Mouse (Mus musculus): ENCODE measurements around the gene Osbpl5. TPM values are rescaled to one million over a fixed set of nuclear protein-coding genes. Genes with fewer than 3 reads are reported as not detected.
"Not testable (repeated sequence)": the region's sequence is repeated elsewhere in the genome, so short reads cannot be mapped to it uniquely, and the experiment has no call there.

Osbpl5 gene
- polyA plus RNA-seq, 1 experiment from 2014 or later = 26.6 TPM

DNA sequence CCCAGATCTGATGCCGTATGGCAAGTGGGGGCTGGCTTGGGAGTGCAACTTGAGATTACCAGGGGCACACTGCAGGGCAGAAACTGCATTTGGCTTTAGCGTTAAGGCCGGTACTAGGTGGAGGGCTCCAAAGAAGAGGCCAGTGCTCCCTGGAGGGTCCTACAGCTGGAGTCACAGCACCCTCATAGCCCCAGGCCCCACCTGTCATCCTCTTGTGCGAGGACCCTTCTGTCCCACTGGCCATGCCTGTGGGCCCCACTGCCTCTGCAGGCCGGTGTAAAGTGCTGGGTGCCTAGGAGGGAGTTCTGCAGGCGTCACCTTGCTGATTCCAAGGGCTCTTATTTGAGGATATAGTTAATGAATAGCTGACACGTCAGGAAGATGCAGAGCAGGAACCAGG lies 67.3 kb downstream of the Osbpl5 start:
- Histone ChIP-seq H3K9ac (ENCODE audit: low read depth, low read length) (no peak overlapping the region), H3K4me3 (ENCODE audit: low read depth, low read length) (no peak overlapping the region), H3K27me3 (ENCODE audit: control insufficient read depth, insufficient read depth, low read length) (no peaks in the 10 kb centered on the region), H3K4me2 (no peak overlapping the region), H3K36me3 (ENCODE audit: control insufficient read depth, insufficient read depth, low read length) (peaks cover 19% of the 10 kb centered on the region; the same call in 1 of the 2 replicates), H3K9me3 (replicated peaks; ENCODE audit: control insufficient read depth, low read length) (no peaks in the 10 kb centered on the region), H3K4me1 (ENCODE audit: control insufficient read depth, insufficient read depth, low read length) (peaks cover 7% of the 10 kb centered on the region; the same call in 1 of the 2 replicates), H3K27ac (ENCODE audit: low read depth, low read length) (no peak overlapping the region)
- 76% methylated on average over 7 of the region's 7 CpGs for WGBS (ENCODE audit: insufficient replicate concordance)
- ATAC-seq (replicated peaks; ENCODE audit: insufficient number of reproducible peaks, low FRiP score, low TSS enrichment) = no peak

DNA sequence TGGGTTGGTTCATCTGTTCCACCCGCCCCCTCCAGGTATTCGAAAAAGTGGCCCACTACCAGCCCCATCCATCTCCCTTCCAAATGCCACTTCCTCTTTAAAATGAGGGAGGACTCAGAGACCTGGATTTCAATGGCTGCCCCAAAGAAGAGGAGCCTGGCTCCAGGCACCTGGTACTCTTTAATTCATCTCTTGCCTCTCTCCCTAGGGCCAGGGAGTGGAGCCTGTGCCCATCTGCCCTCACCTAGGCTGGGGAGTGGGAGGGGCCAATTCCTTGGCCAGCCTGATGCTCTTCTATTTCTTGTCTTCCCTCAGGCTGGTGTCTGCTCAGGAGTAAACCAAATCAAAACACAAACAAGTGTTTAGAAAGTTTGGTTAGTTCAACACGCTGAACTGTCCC lies 70.1 kb downstream of the Osbpl5 start:
- not testable (repeated sequence) for H3K27ac ChIP-seq (ENCODE audit: low read depth, low read length); H3K4me2 ChIP-seq; H3K9me3 ChIP-seq (replicated peaks; ENCODE audit: control insufficient read depth, low read length); H3K9ac ChIP-seq (ENCODE audit: low read depth, low read length); H3K36me3 ChIP-seq (ENCODE audit: control insufficient read depth, insufficient read depth, low read length); H3K4me3 ChIP-seq (ENCODE audit: low read depth, low read length); H3K27me3 ChIP-seq (ENCODE audit: control insufficient read depth, insufficient read depth, low read length); ATAC-seq (replicated peaks; ENCODE audit: insufficient number of reproducible peaks, low FRiP score, low TSS enrichment); H3K4me1 ChIP-seq (ENCODE audit: control insufficient read depth, insufficient read depth, low read length)
- WGBS (ENCODE audit: insufficient replicate concordance) = 75% methylated on average over 3 of the region's 3 CpGs

DNA sequence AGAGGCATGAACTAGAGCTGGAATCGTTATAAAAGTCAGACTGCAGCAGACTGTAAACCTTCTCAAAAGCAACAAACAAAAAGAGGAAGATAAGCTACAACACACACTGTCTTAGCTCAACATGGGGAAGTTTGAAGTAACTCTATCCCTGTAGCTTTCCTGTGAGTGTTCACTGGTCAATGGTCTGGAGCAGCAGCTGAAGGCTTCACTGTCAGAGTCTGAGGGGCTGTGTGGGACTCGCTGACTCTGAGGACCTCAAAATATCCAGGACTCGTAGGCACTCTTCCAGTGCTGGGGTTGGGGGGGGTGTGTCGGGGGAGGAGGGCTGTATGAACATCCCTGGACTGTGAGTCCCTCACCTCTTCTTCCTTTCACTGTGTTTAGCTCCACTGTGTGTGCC lies 70.6 kb downstream of the Osbpl5 start:
- not testable (repeated sequence) for H3K27me3 ChIP-seq (ENCODE audit: control insufficient read depth, insufficient read depth, low read length); H3K36me3 ChIP-seq (ENCODE audit: control insufficient read depth, insufficient read depth, low read length); ATAC-seq (replicated peaks; ENCODE audit: insufficient number of reproducible peaks, low FRiP score, low TSS enrichment); H3K4me2 ChIP-seq; H3K4me3 ChIP-seq (ENCODE audit: low read depth, low read length); H3K27ac ChIP-seq (ENCODE audit: low read depth, low read length); H3K9me3 ChIP-seq (replicated peaks; ENCODE audit: control insufficient read depth, low read length); H3K4me1 ChIP-seq (ENCODE audit: control insufficient read depth, insufficient read depth, low read length); H3K9ac ChIP-seq (ENCODE audit: low read depth, low read length)
- WGBS (ENCODE audit: insufficient replicate concordance) = 40% methylated on average over 4 of the region's 4 CpGs

DNA sequence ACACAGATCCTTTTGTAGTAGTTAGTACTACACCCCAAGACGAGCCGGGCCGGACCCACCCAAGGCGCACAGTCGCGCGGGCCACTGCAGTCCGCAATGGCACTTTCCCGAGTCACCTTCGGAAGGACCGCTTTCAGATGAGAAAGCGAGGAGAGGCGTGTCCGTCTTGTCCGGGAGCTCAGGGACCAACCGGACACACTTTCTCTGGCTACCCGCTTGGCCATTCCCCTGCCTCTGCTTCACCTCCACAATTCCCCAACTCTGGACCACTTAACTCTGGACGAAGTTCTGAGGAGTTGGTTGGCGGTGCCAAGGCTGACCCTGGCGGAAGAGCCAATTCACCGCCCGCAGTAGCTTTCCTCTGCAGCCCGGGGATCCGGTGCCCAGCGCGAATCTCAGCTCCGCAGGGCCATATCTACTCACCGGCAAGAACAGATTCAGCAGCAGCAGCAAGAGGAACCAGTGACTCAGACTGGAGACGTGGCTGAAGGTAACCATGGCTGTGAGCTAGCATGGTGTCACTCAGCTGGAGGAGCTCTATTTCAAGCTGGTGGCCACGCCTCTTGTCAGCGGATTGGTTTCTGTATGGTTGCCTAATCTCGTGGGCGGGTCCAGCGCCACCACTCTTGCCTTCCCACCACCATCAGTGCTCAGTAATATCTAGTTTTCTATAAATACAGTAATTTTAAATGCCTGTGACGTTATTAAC lies 71.3 kb downstream of the Osbpl5 start, which contains the start of gene Tnfrsf23:
Gene Tnfrsf23 (minus strand): TSS at position 514 of the 709 bp plus-strand sequence.
- no peaks in the 10 kb centered on the region for H3K9me3 ChIP-seq (replicated peaks; ENCODE audit: control insufficient read depth, low read length)
- peak within 1 kb of the TSS; percentile 60; the same call in 1 of the 2 replicates for H3K9ac ChIP-seq (ENCODE audit: low read depth, low read length)
- 3% methylated on average over 35 of the region's 35 CpGs for WGBS (ENCODE audit: insufficient replicate concordance)
- peaks cover 4% of the 10 kb centered on the region; the same call in 1 of the 2 replicates for H3K36me3 ChIP-seq (ENCODE audit: control insufficient read depth, insufficient read depth, low read length)
- H3K27ac ChIP-seq (ENCODE audit: low read depth, low read length) = 0 out of 2 replicates have a peak within 1 kb of the TSS, but pooled peaks have one; percentile 35
- H3K27me3 ChIP-seq (ENCODE audit: control insufficient read depth, insufficient read depth, low read length) = no peaks in the 10 kb centered on the region
- peak; percentile 82 for ATAC-seq (replicated peaks; ENCODE audit: insufficient number of reproducible peaks, low FRiP score, low TSS enrichment)
- peak within 1 kb of the TSS; percentile 46 for H3K4me3 ChIP-seq (ENCODE audit: low read depth, low read length)
- peak within 1 kb of the TSS; percentile 89 for H3K4me2 ChIP-seq
- H3K4me1 ChIP-seq (ENCODE audit: control insufficient read depth, insufficient read depth, low read length) = no peaks in the 10 kb centered on the region

DNA sequence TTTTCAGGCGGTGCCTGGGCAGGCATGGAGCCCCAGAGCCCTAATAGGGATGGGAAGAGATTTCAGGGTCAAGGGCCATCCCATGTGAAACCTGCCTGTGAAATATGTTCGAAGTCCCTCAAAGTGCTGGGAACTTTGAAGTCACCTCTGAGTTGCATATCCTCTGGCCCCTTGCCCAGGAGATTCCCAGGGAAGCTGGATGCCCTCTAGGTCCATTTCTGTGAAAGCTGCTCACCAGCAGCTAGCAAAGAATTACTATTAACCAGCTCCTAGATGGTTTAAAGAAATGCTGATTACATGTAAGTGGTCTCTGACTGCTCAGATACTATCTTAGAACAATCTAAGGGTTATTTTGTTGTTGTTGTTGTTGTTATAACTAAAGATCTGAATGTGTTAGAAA lies 72.2 kb downstream of the Osbpl5 start:
- H3K4me1 ChIP-seq (ENCODE audit: control insufficient read depth, insufficient read depth, low read length); H3K27ac ChIP-seq (ENCODE audit: low read depth, low read length); H3K9ac ChIP-seq (ENCODE audit: low read depth, low read length); H3K27me3 ChIP-seq (ENCODE audit: control insufficient read depth, insufficient read depth, low read length); H3K36me3 ChIP-seq (ENCODE audit: control insufficient read depth, insufficient read depth, low read length); H3K4me2 ChIP-seq; H3K4me3 ChIP-seq (ENCODE audit: low read depth, low read length); H3K9me3 ChIP-seq (replicated peaks; ENCODE audit: control insufficient read depth, low read length); ATAC-seq (replicated peaks; ENCODE audit: insufficient number of reproducible peaks, low FRiP score, low TSS enrichment): not testable (repeated sequence)
- 80% methylated on average over 1 of the region's 2 CpGs for WGBS (ENCODE audit: insufficient replicate concordance)

DNA sequence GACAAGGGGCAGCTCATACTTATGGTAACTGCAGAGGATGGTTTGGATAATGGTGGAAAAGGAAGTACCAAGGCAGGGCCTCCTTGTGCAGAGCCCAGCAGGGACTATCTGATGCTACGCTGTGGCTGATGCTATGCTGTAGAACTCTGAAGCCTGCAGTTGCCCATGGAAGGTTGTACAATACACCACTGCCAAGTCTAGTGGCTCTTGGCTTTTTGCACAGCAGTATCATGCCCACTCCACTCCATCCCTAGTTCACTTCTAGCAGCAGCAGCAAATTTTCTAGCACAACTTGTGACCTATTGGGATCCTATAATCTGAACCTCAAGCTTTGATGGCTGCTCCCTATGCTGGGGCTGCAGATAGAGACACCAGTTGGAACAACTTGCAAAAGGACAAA lies 75.2 kb downstream of the Osbpl5 start:
- Histone ChIP-seq H3K36me3 (ENCODE audit: control insufficient read depth, insufficient read depth, low read length) (no peaks in the 10 kb centered on the region), H3K4me1 (ENCODE audit: control insufficient read depth, insufficient read depth, low read length) (no peaks in the 10 kb centered on the region), H3K4me3 (ENCODE audit: low read depth, low read length) (no peak overlapping the region), H3K27me3 (ENCODE audit: control insufficient read depth, insufficient read depth, low read length) (no peaks in the 10 kb centered on the region), H3K9me3 (replicated peaks; ENCODE audit: control insufficient read depth, low read length) (no peaks in the 10 kb centered on the region), H3K9ac (ENCODE audit: low read depth, low read length) (no peak overlapping the region), H3K27ac (ENCODE audit: low read depth, low read length) (no peak overlapping the region), H3K4me2 (no peak overlapping the region)
- no peak for ATAC-seq (replicated peaks; ENCODE audit: insufficient number of reproducible peaks, low FRiP score, low TSS enrichment)
- 75% methylated on average over 1 of the region's 1 CpGs for WGBS (ENCODE audit: insufficient replicate concordance)

DNA sequence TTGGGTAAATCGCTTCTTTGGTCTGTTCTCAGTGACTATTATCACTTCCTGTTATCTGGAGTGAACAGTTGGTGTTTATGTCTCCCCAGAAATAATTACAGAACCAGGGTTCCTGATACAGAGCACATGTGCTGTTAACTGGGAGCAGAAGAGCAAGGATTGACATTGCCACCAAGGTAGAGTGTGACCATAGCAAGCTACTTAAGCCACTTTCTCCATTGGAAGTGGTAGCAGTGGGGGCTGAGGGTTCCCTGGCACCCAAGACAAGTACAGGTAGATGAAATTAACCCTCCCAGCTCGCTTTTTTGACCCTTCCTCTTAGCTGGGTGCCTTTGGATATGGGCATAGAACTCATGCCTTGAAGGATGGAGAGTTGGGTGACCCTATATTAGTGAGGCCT lies 75.9 kb downstream of the Osbpl5 start:
- H3K4me2 ChIP-seq; H3K36me3 ChIP-seq (ENCODE audit: control insufficient read depth, insufficient read depth, low read length); H3K9me3 ChIP-seq (replicated peaks; ENCODE audit: control insufficient read depth, low read length); H3K9ac ChIP-seq (ENCODE audit: low read depth, low read length); H3K4me3 ChIP-seq (ENCODE audit: low read depth, low read length); H3K4me1 ChIP-seq (ENCODE audit: control insufficient read depth, insufficient read depth, low read length); H3K27ac ChIP-seq (ENCODE audit: low read depth, low read length); H3K27me3 ChIP-seq (ENCODE audit: control insufficient read depth, insufficient read depth, low read length); ATAC-seq (replicated peaks; ENCODE audit: insufficient number of reproducible peaks, low FRiP score, low TSS enrichment): not testable (repeated sequence)
- WGBS (ENCODE audit: insufficient replicate concordance) = 50% methylated on average over 2 of the region's 2 CpGs

DNA sequence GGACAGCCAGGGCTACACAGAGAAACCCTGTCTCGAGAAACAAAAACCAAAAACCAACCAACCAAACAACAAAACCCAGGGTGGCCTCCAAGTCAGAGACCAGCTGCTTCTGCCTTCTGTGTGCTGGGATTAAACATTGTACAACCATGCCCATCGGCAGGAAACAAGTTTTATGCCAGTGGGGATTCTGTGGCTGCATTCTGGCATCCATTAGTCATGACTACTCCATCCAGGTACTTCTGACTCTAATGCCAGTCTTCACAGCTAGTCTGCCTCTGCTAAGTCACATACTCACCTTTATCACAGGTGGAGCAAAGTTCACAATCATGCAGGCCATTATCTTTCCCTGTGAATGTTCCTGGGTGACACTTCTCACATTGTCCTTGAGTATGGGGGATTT lies 77.1 kb downstream of the Osbpl5 start:
- H3K9ac ChIP-seq (ENCODE audit: low read depth, low read length) = not testable (repeated sequence)
- 78% methylated on average over 2 of the region's 2 CpGs for WGBS (ENCODE audit: insufficient replicate concordance)

More for the DNA sequence above, 77.1 kb downstream of the Osbpl5 start:
- not testable (repeated sequence) for ATAC-seq (replicated peaks; ENCODE audit: insufficient number of reproducible peaks, low FRiP score, low TSS enrichment); H3K9me3 ChIP-seq (replicated peaks; ENCODE audit: control insufficient read depth, low read length); H3K27me3 ChIP-seq (ENCODE audit: control insufficient read depth, insufficient read depth, low read length); H3K27ac ChIP-seq (ENCODE audit: low read depth, low read length); H3K4me3 ChIP-seq (ENCODE audit: low read depth, low read length); H3K36me3 ChIP-seq (ENCODE audit: control insufficient read depth, insufficient read depth, low read length); H3K4me1 ChIP-seq (ENCODE audit: control insufficient read depth, insufficient read depth, low read length); H3K4me2 ChIP-seq
